Mouse (Mus musculus) liver, adult 2 months (tissue): ENCODE measurements around the gene Plcb1. TPM values are rescaled to one million over a fixed set of nuclear protein-coding genes. Genes with fewer than 3 reads are reported as not detected.

Experiments
- DNase-seq: peaks from one replicate; pipeline ENCODE4 v3.0.0-alpha.2; 2011; ENCODE audit warnings: low read depth, low spot score; ENCODE audit errors: extremely low read depth
- H3K27ac ChIP-seq: fragments of 200-500 bp; replicated peaks from 2 replicates; pipeline ENCODE4 v1.5.1; 2012; ENCODE audit warnings: low read depth, mild to moderate bottlenecking, control low read depth, inconsistent platforms, low read length; ENCODE audit not compliant: insufficient read depth
- H3K27me3 ChIP-seq: fragments of 200-500 bp; 2 replicates; pipeline ENCODE4 v1.6.1; 2012; ENCODE audit warnings: mild to moderate bottlenecking, moderate library complexity, low read length, inconsistent platforms; ENCODE audit not compliant: control insufficient read depth, insufficient read depth
- H3K36me3 ChIP-seq: fragments of 200-500 bp; 2 replicates; pipeline ENCODE4 v1.6.1; 2012; ENCODE audit warnings: low read length, inconsistent platforms; ENCODE audit not compliant: control insufficient read depth, insufficient read depth
- H3K4me1 ChIP-seq: fragments of 200-500 bp; 2 replicates; pipeline ENCODE4 v1.6.1; 2011; ENCODE audit warnings: low read length; ENCODE audit not compliant: control insufficient read depth, insufficient read depth
- H3K4me3 ChIP-seq: fragments of 200-500 bp; 2 replicates; pipeline ENCODE4 v1.5.1; 2011; ENCODE audit warnings: low read depth, mild to moderate bottlenecking, control low read depth, low read length, moderate library complexity; ENCODE audit not compliant: insufficient read depth
- H3K79me2 ChIP-seq: fragments of 200-500 bp; 2 replicates; pipeline ENCODE4 v1.6.1; 2012; ENCODE audit warnings: inconsistent platforms, mild to moderate bottlenecking, low read length, moderate library complexity; ENCODE audit not compliant: control insufficient read depth, insufficient read depth
- H3K9ac ChIP-seq: fragments of 200-500 bp; 2 replicates; pipeline ENCODE4 v1.6.1; 2012; ENCODE audit warnings: low read depth, mild to moderate bottlenecking, control low read depth, inconsistent platforms, low read length
- CTCF ChIP-seq: fragments of 200-500 bp; IDR thresholded peaks from 2 replicates; pipeline ENCODE4 v1.5.1; 2011; ENCODE audit warnings: low read depth, low read length, control low read depth
- POLR2A ChIP-seq: fragments of 200-500 bp; IDR thresholded peaks from 2 replicates; pipeline ENCODE4 v1.6.1; 2011; ENCODE audit warnings: low read length, control low read depth; ENCODE audit not compliant: insufficient read depth; ENCODE audit errors: extremely low read depth
- WGBS: fragments of 180-500 bp; shearing (Covaris S2); methylation state at CpG from one replicate; pipeline ENCODE4 v1.1.7; 2018; 5-methylcytosine and 5-hydroxymethylcytosine counted together
- polyA plus RNA-seq: library from polyadenylated mRNA; depleted of rRNA; stranded (reverse); fragments of >200 nt; gene quantifications from 2 replicates; pipeline ENCODE4 v1.2.3, GENCODE M21; 2012
- total RNA-seq: library from RNA; depleted of rRNA; stranded (reverse); fragments of >200 nt; gene quantifications from 2 replicates; pipeline ENCODE4 v1.2.3, GENCODE M21; 2014

Plcb1 gene
- total and polyA plus RNA-seq, 2 experiments = 0.88 to 15.4 TPM

DNA sequence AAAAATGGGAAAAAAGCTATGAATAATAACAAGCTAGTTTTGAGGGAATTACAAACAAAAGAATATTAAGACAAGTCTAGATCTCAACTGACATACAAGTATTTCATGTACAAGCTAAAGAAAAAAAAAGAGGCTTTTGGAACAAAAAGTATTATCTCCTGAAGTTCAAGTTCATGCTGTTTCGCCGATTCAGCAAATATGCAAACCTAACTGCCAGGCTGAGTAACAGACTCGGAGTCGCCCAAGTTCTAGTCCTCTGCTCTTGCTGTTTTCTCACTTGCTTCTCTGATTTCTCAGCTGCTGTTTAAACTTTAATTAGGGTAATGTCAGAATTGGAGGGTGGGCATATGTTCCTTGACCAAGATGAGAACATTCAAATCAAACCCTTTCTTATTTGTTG, 320.8 kb downstream of the Plcb1 start:
- WGBS = 95% methylated on average over 4 of the region's 4 CpGs
- Histone ChIP-seq H3K27ac (no peak overlapping the region), H3K79me2 (no peaks in the 10 kb centered on the region; the same call in 1 of the 2 replicates), H3K4me1 (no peaks in the 10 kb centered on the region), H3K9ac (no peak overlapping the region), H3K27me3 (no peaks in the 10 kb centered on the region), H3K4me3 (no peak overlapping the region), H3K36me3 (no peaks in the 10 kb centered on the region)
- TF ChIP-seq CTCF (no peak), POLR2A (no peak)
- DNase-seq = no peak

GRCm38 (mm10) chr2:135108607-135109006, 322.7 kb downstream of the Plcb1 start:
- no peak for DNase-seq
- 84% methylated on average over 2 of the region's 2 CpGs for WGBS
- H3K4me3 ChIP-seq = no peak overlapping the region
- no peaks in the 10 kb centered on the region for H3K36me3 ChIP-seq
- no peaks in the 10 kb centered on the region for H3K4me1 ChIP-seq
- TF ChIP-seq CTCF (no peak), POLR2A (no peak)
- H3K79me2 ChIP-seq = no peaks in the 10 kb centered on the region
- H3K27ac ChIP-seq = no peak overlapping the region
- H3K9ac ChIP-seq = no peak overlapping the region
- no peaks in the 10 kb centered on the region for H3K27me3 ChIP-seq

GRCm38 (mm10) chr2:135114501-135115128, 328.7 kb downstream of the Plcb1 start:
- DNase-seq = no peak
- Histone ChIP-seq H3K4me3 (no peak overlapping the region), H3K36me3 (no peaks in the 10 kb centered on the region), H3K79me2 (peaks cover 4% of the 10 kb centered on the region), H3K4me1 (no peaks in the 10 kb centered on the region), H3K27ac (no peak overlapping the region), H3K9ac (no peak overlapping the region), H3K27me3 (no peaks in the 10 kb centered on the region)
- no peak for TF ChIP-seq POLR2A
- WGBS = 89% methylated on average over 3 of the region's 3 CpGs

DNA sequence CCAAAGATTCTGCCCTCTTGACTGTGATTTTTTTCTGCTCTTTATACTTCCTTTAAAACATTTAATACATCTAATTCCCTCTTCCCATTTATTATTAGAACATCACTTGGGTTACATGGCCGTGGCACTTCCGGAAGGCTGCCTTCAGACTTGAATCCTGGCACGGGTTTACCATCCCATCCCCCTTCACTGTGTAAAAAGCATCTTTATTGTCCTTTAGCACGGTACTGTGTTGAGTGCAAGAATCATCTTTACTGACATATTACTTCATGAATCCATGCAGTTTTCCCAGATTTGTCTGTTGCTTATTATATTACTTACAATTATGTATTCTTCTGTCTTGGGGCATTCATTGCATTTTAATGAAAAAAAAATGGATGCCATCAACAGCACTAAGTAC, 337.2 kb downstream of the Plcb1 start:
- H3K9ac ChIP-seq = no peak overlapping the region
- H3K27me3 ChIP-seq = no peaks in the 10 kb centered on the region
- 84% methylated on average over 4 of the region's 4 CpGs for WGBS
- TF ChIP-seq CTCF = no peak
- TF ChIP-seq POLR2A = no peak
- no peak for DNase-seq
- H3K36me3 ChIP-seq = no peaks in the 10 kb centered on the region
- no peak overlapping the region for H3K4me3 ChIP-seq
- 0 out of 2 replicates have a peak, but pooled peaks cover 3% of the 10 kb centered on the region for H3K79me2 ChIP-seq
- H3K4me1 ChIP-seq = no peaks in the 10 kb centered on the region
- no peak overlapping the region for H3K27ac ChIP-seq

DNA sequence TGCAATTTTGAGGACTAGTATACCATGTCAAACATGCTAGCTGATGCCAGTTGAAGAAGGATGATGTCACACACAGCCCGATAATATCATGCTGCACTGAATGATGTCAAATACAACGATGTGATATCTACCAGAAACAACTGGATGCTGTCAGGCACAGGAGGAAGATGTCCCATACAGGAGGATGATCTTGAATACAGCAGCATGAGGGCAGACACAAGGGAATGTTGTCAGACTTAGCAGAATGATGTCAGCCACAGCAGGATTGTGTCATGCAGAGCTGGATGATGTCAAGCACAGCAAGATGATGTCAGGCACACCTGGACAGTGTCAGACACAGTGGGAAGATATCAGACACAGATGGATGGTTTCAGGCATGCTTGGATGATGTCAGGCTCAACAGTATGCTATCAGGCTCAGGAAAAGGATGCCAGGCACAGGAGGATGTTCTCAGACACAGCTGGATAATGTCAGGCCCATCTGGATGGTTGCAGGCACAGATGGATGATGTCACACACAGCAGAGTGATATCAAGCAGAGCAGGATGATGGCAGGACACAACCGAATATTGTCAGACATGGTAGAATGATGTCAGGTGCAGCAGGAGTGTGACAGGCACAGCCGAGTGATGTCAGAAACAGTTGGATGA, 338.0 kb downstream of the Plcb1 start:
- Histone ChIP-seq H3K9ac (no peak overlapping the region), H3K27me3 (no peaks in the 10 kb centered on the region), H3K4me3 (no peak overlapping the region), H3K36me3 (no peaks in the 10 kb centered on the region), H3K79me2 (peaks cover 3% of the 10 kb centered on the region; the same call in 1 of the 2 replicates), H3K27ac (no peak overlapping the region), H3K4me1 (no peaks in the 10 kb centered on the region)
- TF ChIP-seq POLR2A (no peak), CTCF (no peak)
- 86% methylated on average over 4 of the region's 4 CpGs for WGBS
- no peak for DNase-seq

GRCm38 (mm10) chr2:135140576-135140975, 354.7 kb downstream of the Plcb1 start:
- no peaks in the 10 kb centered on the region; the same call in 1 of the 2 replicates for H3K79me2 ChIP-seq
- H3K9ac ChIP-seq = no peak overlapping the region
- 60% methylated on average over 8 of the region's 8 CpGs for WGBS
- no peak for DNase-seq
- H3K27ac ChIP-seq = no peak overlapping the region
- H3K27me3 ChIP-seq = no peaks in the 10 kb centered on the region
- peaks cover 3% of the 10 kb centered on the region; the same call in 1 of the 2 replicates for H3K4me1 ChIP-seq
- H3K4me3 ChIP-seq = no peak overlapping the region
- no peaks in the 10 kb centered on the region for H3K36me3 ChIP-seq
- TF ChIP-seq POLR2A = no peak
- no peak for TF ChIP-seq CTCF
